Mouse (Mus musculus) thymus, adult 2 months (tissue): Measurements from ENCODE around the gene Ccm2l. TPM values are rescaled to one million over a fixed set of nuclear protein-coding genes. Genes with fewer than 3 reads are reported as not detected.

ENCODE experiments used
- DNase-seq: peaks from one replicate; pipeline ENCODE4 v3.0.0; 2021
- H3K27ac ChIP-seq: fragments of 200-500 bp; 2 replicates; pipeline ENCODE4 v1.5.1; 2012; ENCODE audit warnings: low read length, control low read depth; ENCODE audit not compliant: control insufficient read depth, insufficient read depth
- H3K27me3 ChIP-seq: fragments of 200-500 bp; 2 replicates; pipeline ENCODE4 v1.6.1; 2012; ENCODE audit warnings: mild to moderate bottlenecking, low read length, moderate library complexity, mixed read lengths; ENCODE audit not compliant: control insufficient read depth, insufficient read depth
- H3K36me3 ChIP-seq: fragments of 200-500 bp; 2 replicates; pipeline ENCODE4 v1.6.1; 2012; ENCODE audit warnings: mild to moderate bottlenecking, low read length, moderate library complexity; ENCODE audit not compliant: control insufficient read depth, insufficient read depth
- H3K4me1 ChIP-seq: fragments of 200-500 bp; replicated peaks from 2 replicates; pipeline ENCODE4 v1.6.1; 2012; ENCODE audit warnings: low read length; ENCODE audit not compliant: control insufficient read depth, insufficient read depth
- H3K4me3 ChIP-seq: fragments of 200-500 bp; 2 replicates; pipeline ENCODE4 v1.5.1; 2012; ENCODE audit warnings: mild to moderate bottlenecking, low read length, control low read depth, moderate library complexity; ENCODE audit not compliant: control insufficient read depth, insufficient read depth
- CTCF ChIP-seq: fragments of 200-500 bp; IDR thresholded peaks from 2 replicates; pipeline ENCODE4 v1.5.1; 2012; ENCODE audit warnings: mild to moderate bottlenecking, control low read depth, low read length, moderate library complexity, borderline replicate concordance; ENCODE audit not compliant: control insufficient read depth, poor library complexity, insufficient read depth; ENCODE audit errors: extremely low read depth
- POLR2A ChIP-seq: fragments of 200-500 bp; IDR thresholded peaks from 2 replicates; pipeline ENCODE4 v1.6.1; 2012; ENCODE audit warnings: mild to moderate bottlenecking, low read length, control low read depth, moderate library complexity; ENCODE audit not compliant: control insufficient read depth, poor library complexity, insufficient read depth; ENCODE audit errors: extremely low read depth
- WGBS: fragments of 180-500 bp; shearing (Covaris S2); methylation state at CpG from one replicate; pipeline ENCODE4 v1.1.7; 2018; 5-methylcytosine and 5-hydroxymethylcytosine counted together
- polyA plus RNA-seq: library from polyadenylated mRNA; depleted of rRNA; stranded (reverse); fragments of >200 nt; gene quantifications from 2 replicates; pipeline ENCODE4 v1.2.3, GENCODE M21; 2012

The Ccm2l gene
- polyA plus RNA-seq, 1 experiment = 9.2 TPM

- TF ChIP-seq POLR2A = no peak
- peak; percentile 45; the same call in 1 of the 2 replicates for TF ChIP-seq CTCF
- Histone ChIP-seq H3K36me3 (no peaks in the 10 kb centered on the region), H3K27me3 (no peaks in the 10 kb centered on the region), H3K4me3 (no peak overlapping the region), H3K27ac (no peak overlapping the region), H3K4me1 (peaks cover 5% of the 10 kb centered on the region; the same call in 1 of the 2 replicates)
- 66% methylated on average over 32 of the region's 32 CpGs for WGBS
- DNase-seq = peak; percentile 71
Observed at GRCm38 (mm10) chr2:153080841-153081523, 15.2 kb downstream of the Ccm2l start.

- 78% methylated on average over 6 of the region's 6 CpGs for WGBS
- TF ChIP-seq CTCF (no peak), POLR2A (no peak)
Observed at GRCm38 (mm10) chr2:153081866-153082265, 16.1 kb downstream of the Ccm2l start.

GRCm38 (mm10) chr2:153083275-153083674, 17.5 kb downstream of the Ccm2l start:
- no peak for DNase-seq
- Histone ChIP-seq H3K27me3 (no peaks in the 10 kb centered on the region), H3K4me3 (no peak overlapping the region), H3K27ac (no peak overlapping the region), H3K4me1 (peaks cover 5% of the 10 kb centered on the region; the same call in 1 of the 2 replicates), H3K36me3 (no peaks in the 10 kb centered on the region)
- TF ChIP-seq POLR2A (no peak), CTCF (no peak)
- 93% methylated on average over 8 of the region's 8 CpGs for WGBS

More at GRCm38 (mm10) chr2:153081866-153082265, 16.1 kb downstream of the Ccm2l start:
- Histone ChIP-seq H3K27me3 (no peaks in the 10 kb centered on the region), H3K27ac (no peak overlapping the region), H3K4me3 (no peak overlapping the region), H3K36me3 (no peaks in the 10 kb centered on the region), H3K4me1 (peaks cover 5% of the 10 kb centered on the region; the same call in 1 of the 2 replicates)
- no peak for DNase-seq

GRCm38 (mm10) chr2:153083824-153084223, 18.1 kb downstream of the Ccm2l start:
- peaks cover 5% of the 10 kb centered on the region; the same call in 1 of the 2 replicates for H3K4me1 ChIP-seq
- H3K27me3 ChIP-seq = no peaks in the 10 kb centered on the region
- no peak overlapping the region for H3K27ac ChIP-seq
- no peak for TF ChIP-seq POLR2A
- no peak for TF ChIP-seq CTCF
- H3K4me3 ChIP-seq = no peak overlapping the region
- 73% methylated on average over 4 of the region's 4 CpGs for WGBS
- H3K36me3 ChIP-seq = no peaks in the 10 kb centered on the region
- no peak for DNase-seq

- Histone ChIP-seq H3K27me3 (no peaks in the 10 kb centered on the region), H3K4me3 (no peak overlapping the region), H3K27ac (no peak overlapping the region), H3K4me1 (peaks cover 5% of the 10 kb centered on the region; the same call in 1 of the 2 replicates), H3K36me3 (no peaks in the 10 kb centered on the region)
- DNase-seq = no peak
- TF ChIP-seq POLR2A (no peak), CTCF (no peak)
- 60% methylated on average over 7 of the region's 7 CpGs for WGBS
Observed at GRCm38 (mm10) chr2:153084261-153084976, 18.7 kb downstream of the Ccm2l start.

GRCm38 (mm10) chr2:153085556-153085955, 19.8 kb downstream of the Ccm2l start:
- Histone ChIP-seq H3K4me3 (no peak overlapping the region), H3K4me1 (peaks cover 6% of the 10 kb centered on the region), H3K27me3 (no peaks in the 10 kb centered on the region), H3K36me3 (no peaks in the 10 kb centered on the region), H3K27ac (no peak overlapping the region)
- 96% methylated on average over 6 of the region's 6 CpGs for WGBS
- TF ChIP-seq POLR2A = no peak
- TF ChIP-seq CTCF = no peak
- DNase-seq = no peak

- H3K4me3 ChIP-seq = no peak overlapping the region
- no peaks in the 10 kb centered on the region for H3K36me3 ChIP-seq
- peaks cover 12% of the 10 kb centered on the region for H3K4me1 ChIP-seq
- 92% methylated on average over 4 of the region's 4 CpGs for WGBS
- no peak for TF ChIP-seq POLR2A
- no peak for TF ChIP-seq CTCF
- no peak overlapping the region for H3K27ac ChIP-seq
- H3K27me3 ChIP-seq = no peaks in the 10 kb centered on the region
- no peak for DNase-seq
Observed at GRCm38 (mm10) chr2:153086166-153086565, 20.4 kb downstream of the Ccm2l start.
